Mouse (Mus musculus) liver, embryonic 12.5 days (tissue): ENCODE data around the gene Myof. TPM values are rescaled to one million over a fixed set of nuclear protein-coding genes. Genes with fewer than 3 reads are reported as not detected.

Experiments used
- ATAC-seq: fragments of 200-750 bp; cut with Nextera tagmentation; 2 replicates; pipeline ENCODE4 v1.8.0; 2017; ENCODE audit warnings: moderate number of reproducible peaks, mild to moderate bottlenecking, moderate library complexity
- H3K27ac ChIP-seq: fragments of 300-500 bp; sonication (generic); 2 replicates; pipeline ENCODE4 v1.5.1; 2016; ENCODE audit warnings: mild to moderate bottlenecking
- H3K27me3 ChIP-seq: fragments of 300-500 bp; sonication (generic); replicated peaks from 2 replicates; pipeline ENCODE4 v1.6.1; 2016; ENCODE audit warnings: mild to moderate bottlenecking, moderate library complexity
- H3K36me3 ChIP-seq: fragments of 300-500 bp; sonication (generic); 2 replicates; pipeline ENCODE4 v1.6.1; 2016; ENCODE audit warnings: mild to moderate bottlenecking, moderate library complexity
- H3K4me1 ChIP-seq: fragments of 300-500 bp; sonication (generic); 2 replicates; pipeline ENCODE4 v1.6.1; 2016
- H3K4me2 ChIP-seq: fragments of 300-500 bp; sonication (generic); 2 replicates; pipeline ENCODE4 v1.6.1; 2016; ENCODE audit warnings: mild to moderate bottlenecking, moderate library complexity
- H3K4me3 ChIP-seq: fragments of 300-500 bp; sonication (generic); 2 replicates; pipeline ENCODE4 v1.5.1; 2016; ENCODE audit warnings: mild to moderate bottlenecking, moderate library complexity
- H3K9ac ChIP-seq: fragments of 300-500 bp; sonication (generic); 2 replicates; pipeline ENCODE4 v1.6.1; 2016; ENCODE audit warnings: mild to moderate bottlenecking, moderate library complexity
- H3K9me3 ChIP-seq: fragments of 300-500 bp; sonication (generic); replicated peaks from 2 replicates; pipeline ENCODE4 v1.6.1; 2016; ENCODE audit warnings: mild to moderate bottlenecking, moderate library complexity
- WGBS: fragments of 180-500 bp; shearing (Covaris S2); methylation state at CpG from one replicate; pipeline ENCODE4 v1.1.7; 2016; ENCODE audit not compliant: insufficient replicate concordance; 5-methylcytosine and 5-hydroxymethylcytosine counted together
- polyA plus RNA-seq: library from polyadenylated mRNA; unstranded; fragments of >200 nt; fragmentation: Nextera tagmentation; extraction: Ambion mirVana; gene quantifications from 2 replicates; pipeline ENCODE4 v1.2.1, GENCODE M21; 2016

Myof gene
- polyA plus RNA-seq, 1 experiment from 2014 or later = 0.66 TPM

DNA sequence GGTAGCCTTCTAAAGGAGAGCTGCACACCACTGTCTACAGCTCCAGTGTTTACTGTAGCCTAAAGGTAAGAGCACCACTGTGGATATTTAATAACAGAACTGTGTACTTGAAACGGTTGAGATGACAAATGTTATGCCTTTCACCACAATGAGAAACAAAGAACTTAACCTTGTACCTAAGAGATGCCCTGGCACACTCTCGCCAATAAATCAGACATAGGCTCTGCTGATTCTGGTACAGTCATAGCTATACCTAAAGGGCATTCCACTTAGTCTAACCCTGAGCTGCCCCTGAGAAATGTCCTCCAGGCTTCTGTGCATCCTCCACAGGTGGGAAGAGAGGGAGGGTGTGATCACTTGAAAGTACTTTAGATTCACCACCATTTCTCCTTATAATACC is 8.7 kb downstream of the Myof start:
- ATAC-seq = no peak
- no peak overlapping the region for H3K27ac ChIP-seq
- no peaks in the 10 kb centered on the region for H3K9me3 ChIP-seq
- H3K4me3 ChIP-seq = no peak overlapping the region
- H3K4me1 ChIP-seq = peaks cover 23% of the 10 kb centered on the region
- no peak overlapping the region for H3K4me2 ChIP-seq
- H3K9ac ChIP-seq = no peak overlapping the region
- H3K36me3 ChIP-seq = no peaks in the 10 kb centered on the region
- WGBS = 45% methylated on average over 2 of the region's 2 CpGs
- peaks cover 30% of the 10 kb centered on the region for H3K27me3 ChIP-seq

DNA sequence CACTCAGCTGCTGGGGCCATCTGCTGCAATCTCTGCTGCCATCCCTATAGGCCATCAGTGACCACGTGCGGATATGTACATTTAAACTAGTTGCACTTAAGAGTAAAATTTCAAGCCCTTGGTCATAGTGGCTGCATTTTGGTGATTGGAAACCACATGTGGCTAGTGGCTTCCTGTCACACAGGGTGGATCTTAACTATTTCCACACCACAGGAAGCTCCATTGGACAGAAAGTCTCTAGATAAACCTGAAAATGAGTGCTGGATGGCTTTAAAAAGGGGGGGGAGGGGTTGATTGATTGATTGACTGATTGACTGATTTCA is 9.7 kb downstream of the Myof start:
- WGBS = 23% methylated on average over 2 of the region's 2 CpGs
- H3K9ac ChIP-seq = no peak overlapping the region
- peaks cover 30% of the 10 kb centered on the region for H3K27me3 ChIP-seq
- H3K4me2 ChIP-seq = no peak overlapping the region
- no peak for ATAC-seq
- H3K27ac ChIP-seq = no peak overlapping the region
- peaks cover 23% of the 10 kb centered on the region for H3K4me1 ChIP-seq
- no peaks in the 10 kb centered on the region for H3K9me3 ChIP-seq
- H3K36me3 ChIP-seq = no peaks in the 10 kb centered on the region
- H3K4me3 ChIP-seq = no peak overlapping the region

DNA sequence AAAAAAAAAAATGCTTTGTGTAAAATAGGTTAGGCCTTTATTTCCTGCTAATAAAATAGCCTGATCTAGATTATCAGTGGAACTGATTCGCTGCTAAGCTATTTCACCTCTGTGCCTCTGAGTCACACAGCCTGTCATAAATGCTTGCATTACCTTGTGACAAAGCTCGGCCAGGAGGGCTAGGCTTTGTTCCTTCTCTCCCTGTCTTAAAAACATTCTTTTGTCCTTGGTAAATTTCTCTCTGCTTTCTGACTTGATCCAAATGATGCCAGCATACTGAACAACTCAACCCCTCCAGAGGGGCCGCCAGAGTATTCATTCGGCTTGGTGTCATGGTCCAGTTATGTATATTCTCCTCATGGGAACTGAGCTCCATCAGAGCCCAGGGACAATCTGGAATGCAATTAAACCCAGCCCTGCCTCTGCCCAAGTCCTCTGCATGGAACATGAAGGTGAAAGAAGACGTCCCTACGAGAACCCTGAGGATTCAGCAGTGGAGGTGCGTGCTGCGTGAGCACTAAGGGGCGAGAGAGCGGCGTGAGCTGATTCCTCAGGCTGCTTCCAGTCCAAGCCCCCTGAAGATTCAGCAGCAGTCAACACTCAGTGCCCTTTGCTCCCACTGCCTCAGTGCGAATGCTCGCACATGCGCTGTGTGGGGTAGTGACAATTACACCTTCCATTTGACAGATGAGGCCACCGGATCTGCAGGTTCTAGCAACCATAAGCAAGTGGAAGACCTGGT is 10.2 kb downstream of the Myof start:
- Histone ChIP-seq H3K4me3 (no peak overlapping the region), H3K27me3 (peaks cover 29% of the 10 kb centered on the region), H3K9me3 (no peaks in the 10 kb centered on the region), H3K9ac (no peak overlapping the region), H3K27ac (no peak overlapping the region), H3K36me3 (no peaks in the 10 kb centered on the region), H3K4me1 (peaks cover 23% of the 10 kb centered on the region), H3K4me2 (no peak overlapping the region)
- no peak for ATAC-seq
- 55% methylated on average over 15 of the region's 15 CpGs for WGBS

DNA sequence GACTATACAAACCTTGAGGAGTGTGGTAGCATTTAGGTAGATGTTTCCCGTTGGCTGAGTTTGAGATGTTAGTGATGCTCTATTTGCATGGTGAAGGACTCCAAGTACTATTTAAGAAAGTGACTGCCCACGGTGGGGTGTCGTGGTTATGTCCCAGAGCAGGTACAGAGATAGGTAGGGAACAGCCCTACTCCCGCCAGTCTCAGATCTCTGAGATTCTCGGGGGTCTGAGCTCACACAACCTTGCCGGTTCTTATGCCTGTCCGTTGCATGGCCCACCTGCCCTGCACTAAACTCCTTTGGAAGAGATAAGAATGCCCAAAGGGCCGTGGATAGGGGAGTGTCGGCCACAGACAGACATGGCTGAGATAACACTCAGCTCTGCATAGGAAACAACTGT is 12.2 kb downstream of the Myof start:
- Histone ChIP-seq H3K27me3 (peaks cover 35% of the 10 kb centered on the region), H3K9me3 (no peaks in the 10 kb centered on the region), H3K4me1 (peaks cover 35% of the 10 kb centered on the region), H3K9ac (no peak overlapping the region), H3K4me2 (peak overlapping the region; percentile 25; the same call in 1 of the 2 replicates), H3K4me3 (no peak overlapping the region), H3K36me3 (no peaks in the 10 kb centered on the region), H3K27ac (no peak overlapping the region)
- WGBS = 32% methylated on average over 9 of the region's 9 CpGs
- 0 out of 2 replicates have a peak, but pooled peaks have one; percentile 16 for ATAC-seq

DNA sequence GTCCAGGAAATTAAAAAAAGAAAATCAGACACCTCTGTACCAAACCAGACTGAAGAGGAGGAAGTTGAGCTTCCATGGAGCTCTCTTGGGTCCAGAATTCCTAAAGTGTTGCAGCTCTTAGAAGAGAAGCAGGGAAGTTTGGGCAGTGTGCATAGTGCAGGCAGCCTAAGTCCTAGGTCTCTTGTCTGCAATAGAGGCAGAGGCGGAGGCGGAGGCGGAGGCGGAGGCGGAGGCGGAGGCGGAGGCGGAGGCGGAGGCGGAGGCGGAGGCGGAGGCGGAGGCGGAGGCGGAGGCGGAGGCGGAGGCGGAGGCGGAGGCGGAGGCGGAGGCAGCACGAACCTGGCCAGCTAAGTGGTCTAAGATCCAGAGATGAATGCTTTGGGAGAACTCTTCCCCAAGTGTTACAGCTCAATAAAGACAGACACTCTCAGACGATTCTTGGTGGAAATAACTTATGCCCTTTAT is 12.7 kb downstream of the Myof start:
- peaks cover 35% of the 10 kb centered on the region for H3K4me1 ChIP-seq
- H3K27me3 ChIP-seq = peaks cover 32% of the 10 kb centered on the region
- no peak overlapping the region for H3K4me3 ChIP-seq
- H3K36me3 ChIP-seq = no peaks in the 10 kb centered on the region
- no peak overlapping the region for H3K9ac ChIP-seq
- ATAC-seq = no peak
- peak overlapping the region; percentile 25; the same call in 1 of the 2 replicates for H3K4me2 ChIP-seq
- no peak overlapping the region for H3K27ac ChIP-seq
- under 1% methylated on average over 12 of the region's 23 CpGs for WGBS
- H3K9me3 ChIP-seq = no peaks in the 10 kb centered on the region

- 65% methylated on average over 2 of the region's 3 CpGs for WGBS
- Histone ChIP-seq H3K4me3 (no peak overlapping the region), H3K4me1 (peaks cover 39% of the 10 kb centered on the region), H3K4me2 (no peak overlapping the region), H3K36me3 (no peaks in the 10 kb centered on the region), H3K27ac (no peak overlapping the region), H3K9me3 (no peaks in the 10 kb centered on the region), H3K9ac (no peak overlapping the region), H3K27me3 (peaks cover 28% of the 10 kb centered on the region)
- no peak for ATAC-seq
Measured at GRCm38 (mm10) chr19:38029871-38030270, 13.5 kb downstream of the Myof start.

- WGBS = 71% methylated on average over 3 of the region's 3 CpGs
- H3K4me3 ChIP-seq = no peak overlapping the region
- ATAC-seq = no peak
- H3K36me3 ChIP-seq = no peaks in the 10 kb centered on the region
- H3K27ac ChIP-seq = peak overlapping the region; percentile 40; the same call in 1 of the 2 replicates
- peaks cover 40% of the 10 kb centered on the region for H3K4me1 ChIP-seq
- no peak overlapping the region for H3K4me2 ChIP-seq
- H3K9me3 ChIP-seq = no peaks in the 10 kb centered on the region
- H3K9ac ChIP-seq = no peak overlapping the region
- peaks cover 28% of the 10 kb centered on the region for H3K27me3 ChIP-seq
Measured at GRCm38 (mm10) chr19:38029292-38029691, 14.1 kb downstream of the Myof start.

DNA sequence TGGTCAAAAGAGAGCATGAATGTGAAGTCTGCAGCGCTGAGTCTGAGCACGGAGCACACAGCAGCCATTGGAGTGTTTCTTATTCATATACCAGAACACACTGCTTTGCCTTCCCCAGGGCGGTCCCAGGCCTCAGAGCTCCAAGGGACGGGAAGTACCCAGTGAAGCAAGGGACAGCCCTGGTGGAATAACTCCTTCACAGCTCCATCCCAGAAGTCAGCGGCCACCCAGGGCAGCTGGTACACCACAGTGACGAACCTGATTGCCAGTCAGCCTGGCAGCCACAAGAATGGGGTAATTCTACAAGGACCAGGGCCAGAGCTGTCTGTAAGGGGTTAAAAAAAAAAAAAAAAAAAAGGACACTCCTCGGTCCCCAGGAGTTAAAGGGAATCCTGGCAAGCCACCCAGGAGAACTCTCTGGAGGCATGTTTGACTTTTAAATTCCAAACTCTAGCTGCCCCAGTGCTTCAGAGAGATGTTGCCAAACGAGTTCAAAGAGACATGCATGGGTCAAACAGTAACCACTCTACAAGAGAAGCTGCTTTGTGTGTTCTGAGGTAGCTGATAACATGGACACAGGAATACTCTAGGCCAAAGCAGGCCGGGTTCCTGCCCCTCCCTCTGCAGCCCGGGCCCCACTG is 15.4 kb downstream of the Myof start:
- no peak overlapping the region for H3K4me2 ChIP-seq
- H3K4me1 ChIP-seq = peaks cover 34% of the 10 kb centered on the region
- peak overlapping the region; percentile 59 for H3K27ac ChIP-seq
- H3K27me3 ChIP-seq = peaks cover 19% of the 10 kb centered on the region
- no peaks in the 10 kb centered on the region for H3K36me3 ChIP-seq
- no peak overlapping the region for H3K9ac ChIP-seq
- no peak overlapping the region for H3K4me3 ChIP-seq
- WGBS = 48% methylated on average over 10 of the region's 10 CpGs
- ATAC-seq = 0 out of 2 replicates have a peak, but pooled peaks have one; percentile 38
- no peaks in the 10 kb centered on the region for H3K9me3 ChIP-seq

- WGBS = 62% methylated on average over 6 of the region's 6 CpGs
Measured at GRCm38 (mm10) chr19:38027389-38027788, 16.0 kb downstream of the Myof start.

DNA sequence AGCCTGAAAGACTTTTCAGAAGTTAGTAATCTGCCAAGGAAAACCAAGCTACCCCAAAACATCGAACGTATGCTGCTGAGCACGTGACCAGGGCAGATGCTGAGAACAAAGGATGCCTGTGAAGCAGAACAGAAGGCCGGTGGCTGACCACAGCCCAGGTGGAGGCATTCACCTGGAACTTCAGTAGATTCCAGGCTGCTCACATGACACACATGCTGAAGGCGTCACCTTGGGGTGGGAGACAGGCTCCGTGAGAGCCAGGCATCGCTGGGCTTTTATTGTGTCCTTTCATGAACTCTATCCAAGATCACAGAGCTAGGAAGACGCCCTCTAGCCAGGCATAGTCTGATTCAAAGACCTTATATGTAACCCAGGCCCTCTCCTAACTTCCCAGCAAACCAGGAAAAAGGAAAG is 17.2 kb downstream of the Myof start:
- WGBS = 59% methylated on average over 8 of the region's 8 CpGs
- no peaks in the 10 kb centered on the region for H3K36me3 ChIP-seq
- ATAC-seq = no peak
- peaks cover 11% of the 10 kb centered on the region for H3K27me3 ChIP-seq
- H3K27ac ChIP-seq = no peak overlapping the region
- H3K4me2 ChIP-seq = no peak overlapping the region
- H3K9me3 ChIP-seq = no peaks in the 10 kb centered on the region
- no peak overlapping the region for H3K4me3 ChIP-seq
- peaks cover 30% of the 10 kb centered on the region for H3K4me1 ChIP-seq
- H3K9ac ChIP-seq = no peak overlapping the region

More at GRCm38 (mm10) chr19:38027389-38027788, 16.0 kb downstream of the Myof start:
- H3K36me3 ChIP-seq = no peaks in the 10 kb centered on the region
- H3K9me3 ChIP-seq = no peaks in the 10 kb centered on the region
- no peak overlapping the region for H3K4me3 ChIP-seq
- no peak overlapping the region for H3K9ac ChIP-seq
- H3K27ac ChIP-seq = peak overlapping the region; percentile 59
- no peak for ATAC-seq
- peaks cover 18% of the 10 kb centered on the region for H3K27me3 ChIP-seq
- H3K4me2 ChIP-seq = no peak overlapping the region
- peaks cover 34% of the 10 kb centered on the region for H3K4me1 ChIP-seq

DNA sequence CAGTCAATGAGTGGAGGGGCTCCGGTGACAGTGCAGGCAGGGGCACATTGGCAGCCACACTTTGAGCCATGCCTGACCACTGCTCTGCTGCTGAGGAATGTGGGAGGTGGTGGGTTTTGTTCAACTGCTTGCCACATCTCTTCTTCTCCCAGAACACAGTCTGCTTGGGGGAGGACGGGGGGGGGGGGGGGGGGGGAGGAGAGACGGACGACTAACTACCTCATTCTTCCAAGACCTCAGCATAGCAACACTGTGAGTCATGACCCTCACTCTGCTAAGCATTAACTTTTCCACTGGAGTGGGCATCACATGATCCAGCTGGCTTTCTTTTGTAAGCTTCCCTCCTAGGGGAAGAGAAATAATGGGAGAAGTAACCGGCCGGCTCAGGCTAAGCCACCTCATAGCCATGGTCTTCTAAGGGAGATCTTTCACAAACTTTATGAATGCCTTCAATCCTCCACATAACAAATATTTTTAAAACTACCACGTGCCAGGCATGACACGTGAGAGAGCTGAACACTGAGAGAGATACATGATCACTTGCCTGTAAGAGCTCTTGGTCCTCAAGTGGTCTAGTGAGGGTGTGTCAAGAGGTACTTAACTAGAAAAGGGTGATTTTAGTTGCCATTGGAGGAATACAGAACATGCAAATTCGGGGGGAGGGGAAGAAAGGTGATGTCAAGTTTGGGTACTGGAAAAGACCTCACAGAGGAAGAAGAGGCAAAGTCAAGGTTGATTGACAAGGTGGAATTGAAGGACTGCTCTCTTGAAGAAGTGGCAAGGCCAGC is 17.9 kb downstream of the Myof start:
- H3K36me3 ChIP-seq = no peaks in the 10 kb centered on the region
- no peak overlapping the region for H3K4me3 ChIP-seq
- H3K9ac ChIP-seq = no peak overlapping the region
- no peak overlapping the region for H3K27ac ChIP-seq
- WGBS = 64% methylated on average over 6 of the region's 9 CpGs
- no peaks in the 10 kb centered on the region for H3K9me3 ChIP-seq
- peaks cover 25% of the 10 kb centered on the region for H3K4me1 ChIP-seq
- H3K4me2 ChIP-seq = no peak overlapping the region
- H3K27me3 ChIP-seq = peaks cover 8% of the 10 kb centered on the region
- ATAC-seq = 0 out of 2 replicates have a peak, but pooled peaks have one; percentile 23

GRCm38 (mm10) chr19:38023603-38024002 is 19.8 kb downstream of the Myof start:
- Histone ChIP-seq H3K4me3 (no peak overlapping the region), H3K4me1 (0 out of 2 replicates have a peak, but pooled peaks cover 17% of the 10 kb centered on the region), H3K36me3 (no peaks in the 10 kb centered on the region), H3K9me3 (no peaks in the 10 kb centered on the region), H3K27me3 (peaks cover 8% of the 10 kb centered on the region), H3K9ac (no peak overlapping the region), H3K27ac (no peak overlapping the region), H3K4me2 (no peak overlapping the region)
- no peak for ATAC-seq
- WGBS = 72% methylated on average over 4 of the region's 4 CpGs
